Mouse (Mus musculus) G1E (cell line): ENCODE results near the gene Cd180.

Experiments used
- CTCF ChIP-seq: IDR thresholded peaks from 2 replicates; pipeline ENCODE4 v1.5.1; 2012; ENCODE audit warnings: low read depth, low read length, inconsistent platforms, mixed read lengths
- GATA1 ChIP-seq: IDR thresholded peaks from 2 replicates; pipeline ENCODE4 v1.6.1; 2012; ENCODE audit warnings: borderline replicate concordance, low read length, inconsistent platforms, mixed read lengths
- GATA2 ChIP-seq: IDR thresholded peaks from 2 replicates; pipeline ENCODE4 v1.6.1; 2012; ENCODE audit warnings: low read depth, low read length, inconsistent platforms, borderline replicate concordance
- POLR2AphosphoS5 ChIP-seq: IDR thresholded peaks from 2 replicates; pipeline ENCODE4 v1.6.1; 2012; ENCODE audit warnings: low read depth, low read length, inconsistent platforms; ENCODE audit not compliant: insufficient replicate concordance
- TAL1 ChIP-seq: conservative IDR thresholded peaks from 2 replicates; pipeline ENCODE4 v1.6.1; 2012; ENCODE audit warnings: low read depth, low read length, inconsistent platforms, mixed read lengths

- TF ChIP-seq CTCF (no peak), GATA2 (no peak), GATA1 (no peak), POLR2AphosphoS5 (no peak), TAL1 (no peak)
Measured at GRCm38 (mm10) chr13:102691408-102692150, 1.8 kb upstream of the Cd180 start.
